21 mouse cellular contexts compared by ENCODE assay signal in genomic region chr5:92872991-92873390, GRCm38 (mm10).
DNase-seq lines count a peak whose midpoint lies in the region; ATAC-seq and TF ChIP-seq lines count a peak whose summit lies in the region.
"Had no signal": no experiment of that assay in that cellular context is flagged by ENCODE, and none has a peak within 500 bp of the region (broad histone marks: within the 10 kb centered on the region; RNA-seq: fewer than 3 reads in every experiment).

No protein-coding gene starts in this region.

- DNase-seq in liver, adult 2 months (ENCODE audit: extremely low read depth, low read depth, low spot score): peak; percentile 46
- peak; percentile 27 for DNase-seq in gastrocnemius, postnatal 14 days
- peak; percentile 63 for DNase-seq in lung, postnatal 14 days
- DNase-seq in layer of hippocampus, adult 11-12 months (ENCODE audit: low spot score): no peak
- DNase-seq in right cerebral cortex, postnatal 4 days: no peak
- DNase-seq: adrenal gland, postnatal 14 days; cerebellum, adult 18-20 months; cerebellum, postnatal 10 days; forebrain, postnatal 0 days; heart, adult 2 months; heart, postnatal 14 days had no signal

- TF ChIP-seq CTCF in liver, adult 2 months (IDR thresholded peaks at IDR 0.05; ENCODE audit: low read depth, low read length): no peak
- TF ChIP-seq CTCF in small intestine, adult 2 months (IDR thresholded peaks at IDR 0.05; ENCODE audit: extremely low read depth, insufficient read length, insufficient replicate concordance, low read depth, low read length): no peak

- no peak overlapping the region for H3K27ac ChIP-seq in liver, adult 2 months (replicated peaks; ENCODE audit: insufficient read depth, low read depth, low read length)
- H3K27ac ChIP-seq in liver, embryonic 12.5 days: no peak overlapping the region
- H3K27ac ChIP-seq in small intestine, adult 2 months (ENCODE audit: insufficient read depth, low read depth, low read length): peak overlapping the region; percentile 37; the same call in 1 of the 2 replicates
- H3K27ac ChIP-seq: embryonic facial prominence, embryonic 10.5 days; heart, adult 2 months; heart, embryonic 15.5 days; hindbrain, embryonic 13.5 days; intestine, embryonic 15.5 days had no signal

- WGBS in liver, adult 2 months: 62% methylated on average over 2 of the region's 2 CpGs
- WGBS in liver, embryonic 12.5 days (ENCODE audit: insufficient replicate concordance): 85% methylated on average over 2 of the region's 2 CpGs
- 72% methylated on average over 2 of the region's 2 CpGs for WGBS in small intestine, adult 2 months

- intact Hi-C loops in gastrocnemius, postnatal 14 days (cut with DNase I; ENCODE audit: low total_unique reads): loop anchor here (5.0 kb wide), 1 partner anchor 146 kb away; no protein-coding TSS in a partner anchor

- TF ChIP-seq POLR2A in liver, adult 2 months (IDR thresholded peaks at IDR 0.05; ENCODE audit: extremely low read depth, insufficient read depth, low read length): no peak
- no peak for TF ChIP-seq POLR2A in small intestine, adult 2 months (IDR thresholded peaks at IDR 0.05; ENCODE audit: low read depth, low read length)

- no peaks in the 10 kb centered on the region for H3K9me3 ChIP-seq in liver, embryonic 12.5 days (replicated peaks)
- H3K9me3 ChIP-seq: embryonic facial prominence, embryonic 10.5 days; heart, embryonic 15.5 days; hindbrain, embryonic 13.5 days; intestine, embryonic 15.5 days had no signal

- no peaks in the 10 kb centered on the region; the same call in 1 of the 2 replicates for H3K4me1 ChIP-seq in liver, adult 2 months (ENCODE audit: control insufficient read depth, insufficient read depth, low read length)
- H3K4me1 ChIP-seq in liver, embryonic 12.5 days: no peaks in the 10 kb centered on the region
- peaks cover 33% of the 10 kb centered on the region; the same call in 1 of the 2 replicates for H3K4me1 ChIP-seq in small intestine, adult 2 months (ENCODE audit: control insufficient read depth, insufficient read depth, insufficient read length, low read length)
- H3K4me1 ChIP-seq: embryonic facial prominence, embryonic 10.5 days; hindbrain, embryonic 13.5 days; intestine, embryonic 15.5 days had no signal

- H3K27me3 ChIP-seq in liver, adult 2 months (ENCODE audit: control insufficient read depth, insufficient read depth, low read length): no peaks in the 10 kb centered on the region
- H3K27me3 ChIP-seq in liver, embryonic 12.5 days (replicated peaks): no peaks in the 10 kb centered on the region
- no peaks in the 10 kb centered on the region for H3K27me3 ChIP-seq in small intestine, adult 2 months (ENCODE audit: control insufficient read depth, insufficient read depth, low read length)
- H3K27me3 ChIP-seq: CH12.LX; heart, embryonic 15.5 days; hindbrain, embryonic 13.5 days; intestine, embryonic 15.5 days; Patski had no signal

- no peak overlapping the region for H3K4me3 ChIP-seq in liver, adult 2 months (ENCODE audit: insufficient read depth, low read depth, low read length)
- H3K4me3 ChIP-seq in liver, embryonic 12.5 days: no peak overlapping the region
- H3K4me3 ChIP-seq in small intestine, adult 2 months (ENCODE audit: low read depth, low read length): no peak overlapping the region
- H3K4me3 ChIP-seq: embryonic facial prominence, embryonic 10.5 days; heart, adult 2 months; heart, embryonic 15.5 days; hindbrain, embryonic 13.5 days; intestine, embryonic 15.5 days had no signal

- no peak overlapping the region for H3K9ac ChIP-seq in liver, adult 2 months (ENCODE audit: low read depth, low read length)
- H3K9ac ChIP-seq in liver, embryonic 12.5 days: no peak overlapping the region
- H3K9ac ChIP-seq: forebrain, postnatal 0 days; heart, embryonic 15.5 days; hindbrain, embryonic 13.5 days; intestine, embryonic 15.5 days had no signal

- no peak for ATAC-seq in liver, embryonic 12.5 days
- ATAC-seq: activated CD4-positive, CD25-positive, alpha-beta regulatory T cell, adult 4 months; forebrain, postnatal 0 days; intestine, embryonic 15.5 days; Patski had no signal

- H3K36me3 ChIP-seq in liver, adult 2 months (ENCODE audit: control insufficient read depth, insufficient read depth, low read length): no peaks in the 10 kb centered on the region
- H3K36me3 ChIP-seq in liver, embryonic 12.5 days: no peaks in the 10 kb centered on the region
- 0 out of 2 replicates have a peak, but pooled peaks cover 4% of the 10 kb centered on the region for H3K36me3 ChIP-seq in small intestine, adult 2 months (ENCODE audit: control insufficient read depth, insufficient read depth, low read length)
- H3K36me3 ChIP-seq: embryonic facial prominence, embryonic 10.5 days; heart, embryonic 15.5 days; hindbrain, embryonic 13.5 days; intestine, embryonic 15.5 days had no signal

- no peak overlapping the region for H3K4me2 ChIP-seq in liver, embryonic 12.5 days
- H3K4me2 ChIP-seq: heart, embryonic 11.5 days; heart, embryonic 15.5 days; hindbrain, embryonic 13.5 days; intestine, embryonic 15.5 days had no signal

- H3K79me2 ChIP-seq in liver, adult 2 months (ENCODE audit: control insufficient read depth, insufficient read depth, low read length): no peaks in the 10 kb centered on the region; the same call in 1 of the 2 replicates

Comparison
In these comparisons a context has a peak if more than half of its experiments do, and no peak if none do; other contexts are left out.
1. DNase-seq: peak in liver, adult 2 months (single experiment), gastrocnemius, postnatal 14 days (single experiment) and lung, postnatal 14 days (single experiment); none in layer of hippocampus, adult 11-12 months (single experiment) and right cerebral cortex, postnatal 4 days (single experiment).